Mouse (Mus musculus) lung, postnatal 0 days (tissue): ENCODE measurements around the gene Vim.

Experiments
- CTCF ChIP-seq: IDR thresholded peaks from 2 replicates; pipeline ENCODE4 v1.5.1; 2016; ENCODE audit warnings: antibody characterized with exemption, mild to moderate bottlenecking
- EP300 ChIP-seq: IDR thresholded peaks from 2 replicates; pipeline ENCODE4 v1.6.1; 2016; ENCODE audit warnings: antibody characterized with exemption, mild to moderate bottlenecking, control low read depth

DNA sequence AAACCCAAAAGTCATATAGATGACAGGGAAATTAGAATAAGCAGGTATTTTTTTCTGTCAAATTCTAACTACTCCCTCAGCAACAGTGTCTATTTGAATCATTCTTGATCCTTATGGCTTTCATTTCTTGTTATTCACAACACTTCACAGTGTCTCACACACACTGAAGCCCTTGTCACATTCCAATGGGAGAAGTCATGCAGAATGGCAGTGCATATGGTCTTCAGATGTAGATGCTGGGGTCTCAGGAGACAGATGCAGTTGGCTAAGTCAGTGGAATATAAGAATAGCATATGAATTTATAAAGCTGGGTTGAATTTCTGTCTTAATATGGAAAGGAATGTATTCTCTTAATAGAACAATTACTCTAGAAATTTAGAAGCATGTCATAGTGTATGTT is 17.5 kb upstream of the Vim start:
- TF ChIP-seq CTCF (no peak), EP300 (no peak)
